Mouse (Mus musculus) CD4-positive helper T cell, adult 2 months (primary cell): ENCODE measurements around the gene Hapln1.

ENCODE experiments used
- DNase-seq: peaks from one replicate; pipeline ENCODE4 v3.0.0-alpha.2; 2012; ENCODE audit warnings: low read depth, missing footprints, low spot score

The Hapln1 gene

GRCm38 (mm10) chr13:89539205-89539886 is at the start of gene Hapln1:
Hapln1 (plus strand) TSS chr13:89539796.
- peak; percentile 9 for DNase-seq

DNA sequence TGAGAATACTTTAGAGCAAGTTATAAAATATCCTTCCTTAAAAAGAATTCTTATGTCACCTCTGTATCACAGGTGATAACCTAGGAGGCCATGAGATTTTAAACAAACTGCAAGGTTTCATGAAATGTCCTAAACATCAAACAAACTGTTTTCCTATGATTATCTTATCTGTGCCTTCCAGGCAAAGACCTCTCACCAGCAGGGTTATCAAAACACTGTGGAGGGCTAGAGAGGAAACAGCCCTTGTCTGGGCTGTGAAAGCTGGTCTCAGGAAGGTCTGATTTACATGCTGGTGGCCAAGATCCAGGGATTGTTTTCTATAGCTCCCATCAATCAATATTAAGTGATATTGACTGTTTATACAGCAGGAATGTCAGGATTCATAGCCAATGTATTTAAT is 46.4 kb upstream of the Hapln1 start:
- DNase-seq = no peak

DNA sequence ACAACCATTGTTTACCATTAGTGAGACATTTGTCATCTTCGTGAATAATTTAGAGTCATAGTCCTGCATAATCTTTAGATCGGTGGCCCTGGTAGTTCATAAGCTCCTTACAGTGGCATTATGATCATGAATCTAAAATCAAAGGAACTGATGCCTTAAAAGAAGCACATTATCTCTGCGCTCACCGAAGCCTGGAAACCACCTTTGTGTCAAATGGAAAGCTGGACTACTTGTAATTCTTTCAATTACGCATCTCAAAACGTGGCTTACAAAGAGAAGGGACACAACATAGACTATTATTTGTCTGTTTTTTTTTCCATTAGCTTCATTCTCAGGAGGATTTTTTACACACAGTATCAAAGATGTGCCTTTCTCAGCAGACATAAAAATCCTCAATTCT is 45.9 kb upstream of the Hapln1 start:
- peak; percentile 8 for DNase-seq

- DNase-seq = no peak
Measured at GRCm38 (mm10) chr13:89496569-89496968, 43.0 kb upstream of the Hapln1 start.

GRCm38 (mm10) chr13:89499419-89499818 is 40.2 kb upstream of the Hapln1 start:
- DNase-seq = no peak

DNA sequence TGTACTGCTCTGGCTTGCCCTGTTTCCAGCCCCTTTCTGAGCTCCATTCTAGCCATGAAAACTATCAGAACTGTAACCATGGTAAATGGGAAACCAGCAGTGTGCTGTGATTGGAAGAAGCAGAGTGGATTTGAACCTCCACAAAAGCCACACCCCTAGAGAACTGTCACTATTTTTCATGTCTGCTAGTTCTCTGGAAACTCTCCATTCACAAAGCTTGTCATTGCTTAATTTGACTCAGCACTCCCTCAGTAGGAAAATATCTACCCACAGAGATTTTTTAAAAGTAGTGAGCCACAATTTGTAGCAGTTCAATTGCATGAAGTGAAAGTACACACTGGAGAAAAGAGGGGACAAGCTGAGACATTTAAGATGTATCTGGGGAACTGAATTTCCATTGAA is 18.1 kb upstream of the Hapln1 start:
- DNase-seq = peak; percentile 32

GRCm38 (mm10) chr13:89528716-89529115 is 10.9 kb upstream of the Hapln1 start:
- no peak for DNase-seq

DNA sequence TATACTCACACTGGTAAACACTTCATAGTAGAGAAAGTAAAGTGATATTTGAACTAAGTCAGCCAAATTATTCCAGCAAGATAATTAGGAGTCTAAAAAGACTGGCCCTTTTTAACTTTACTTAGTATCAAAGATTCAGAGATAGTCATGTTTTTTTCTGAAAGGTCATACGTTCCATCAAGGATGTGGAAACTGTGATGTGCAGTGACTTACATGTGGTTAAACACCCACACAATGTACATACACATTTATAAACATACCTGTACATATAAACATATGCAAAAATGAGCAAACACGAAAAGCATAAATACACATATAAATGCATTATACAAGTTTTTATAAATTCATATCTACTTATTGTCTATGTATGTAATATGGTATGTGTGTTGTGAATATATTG is 9.2 kb upstream of the Hapln1 start:
- peak; percentile 32 for DNase-seq

- DNase-seq = no peak
Measured at GRCm38 (mm10) chr13:89539887-89540264, 280 bp downstream of the Hapln1 start.

DNA sequence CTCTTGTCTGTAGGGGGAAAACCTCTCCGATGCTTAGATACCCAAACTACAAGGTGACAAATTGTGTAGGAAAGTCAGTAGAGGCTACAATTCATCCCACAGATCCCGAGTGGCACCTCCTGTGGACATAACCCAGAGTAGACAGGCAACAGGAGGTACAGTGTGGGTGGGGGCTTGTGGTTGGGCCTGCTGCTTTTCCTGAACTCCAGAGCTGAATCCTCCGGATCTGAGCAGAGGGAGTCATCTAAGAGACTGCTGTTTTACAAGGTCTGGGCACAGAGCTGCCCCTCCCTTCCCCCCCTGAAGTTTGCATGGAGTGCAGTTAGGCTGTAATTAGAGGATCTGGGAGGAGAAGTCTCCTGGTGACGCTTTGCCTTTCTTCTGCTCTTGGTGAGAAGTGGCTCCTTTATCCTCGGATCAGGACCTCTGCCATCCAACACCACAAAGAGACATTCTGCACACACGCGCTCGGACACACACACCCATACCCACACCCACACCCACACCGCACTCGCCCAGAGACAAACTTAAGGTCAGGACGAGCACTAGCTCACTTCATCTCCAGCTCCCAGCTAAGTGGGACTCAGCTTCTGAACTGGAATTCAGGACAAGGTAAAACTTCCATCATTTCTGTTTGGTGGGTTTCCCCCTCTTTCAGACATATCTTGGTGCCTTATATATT is 846 bp downstream of the Hapln1 start:
- DNase-seq = no peak

DNA sequence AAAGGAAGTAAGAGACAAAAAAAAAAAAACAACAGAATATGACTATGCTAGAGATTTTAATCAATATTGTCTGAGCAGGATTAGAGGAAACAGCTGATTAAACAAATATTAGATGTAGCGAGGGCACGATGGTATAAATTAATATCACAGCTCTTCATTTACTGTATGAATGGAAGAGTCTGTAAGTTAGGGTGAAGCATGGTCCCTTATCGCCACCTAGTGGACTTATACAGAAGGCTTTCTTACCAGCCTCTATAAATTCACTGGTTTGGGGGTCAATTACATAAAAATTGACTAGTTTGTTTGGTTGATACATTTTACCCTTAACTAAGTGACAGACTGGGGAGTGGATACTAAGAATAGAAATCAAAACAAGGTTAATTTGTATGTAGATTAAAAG is 3.4 kb downstream of the Hapln1 start:
- DNase-seq = peak; percentile 68

- peak; percentile 13 for DNase-seq
Measured at GRCm38 (mm10) chr13:89548203-89548740, 8.7 kb downstream of the Hapln1 start.

- no peak for DNase-seq
Measured at GRCm38 (mm10) chr13:89549507-89549906, 9.9 kb downstream of the Hapln1 start.

DNA sequence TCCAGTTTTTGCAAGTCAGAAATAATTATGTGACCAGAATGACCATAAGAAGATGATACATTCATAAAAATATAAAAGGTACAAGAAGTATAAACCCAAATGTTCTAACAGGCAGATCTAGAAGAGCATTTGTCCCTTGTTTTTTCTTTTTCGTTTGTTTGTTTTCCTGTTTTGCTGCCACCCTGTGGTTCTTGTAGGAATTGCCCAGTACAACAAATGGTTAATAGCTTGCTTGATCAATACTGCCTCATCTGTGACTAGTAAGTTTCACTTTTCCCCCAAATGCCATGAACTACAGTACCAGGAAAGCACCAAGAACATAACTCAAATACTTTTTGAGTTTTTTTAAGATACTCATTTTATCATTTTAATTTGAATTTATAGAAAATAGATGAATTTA is 11.9 kb downstream of the Hapln1 start:
- DNase-seq = peak; percentile 10

DNA sequence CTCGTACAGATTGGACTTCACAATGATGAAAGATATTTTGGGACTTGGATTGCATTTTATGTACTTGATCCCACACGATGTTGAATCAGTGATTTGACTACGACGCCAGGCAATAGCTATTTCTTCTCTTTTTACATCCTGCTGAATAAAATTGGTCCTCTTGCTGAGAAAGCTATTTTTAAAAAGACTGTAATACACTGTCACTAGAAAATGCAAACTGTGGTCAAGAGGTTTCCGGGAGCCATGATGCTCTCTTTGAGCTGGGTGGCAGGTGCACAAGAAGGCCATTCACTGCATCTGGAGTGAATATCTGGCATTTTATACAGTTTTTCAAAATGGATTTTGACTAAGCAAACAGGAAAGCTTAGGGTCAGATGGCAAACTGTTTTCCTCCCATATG is 24.9 kb downstream of the Hapln1 start:
- DNase-seq = no peak

DNA sequence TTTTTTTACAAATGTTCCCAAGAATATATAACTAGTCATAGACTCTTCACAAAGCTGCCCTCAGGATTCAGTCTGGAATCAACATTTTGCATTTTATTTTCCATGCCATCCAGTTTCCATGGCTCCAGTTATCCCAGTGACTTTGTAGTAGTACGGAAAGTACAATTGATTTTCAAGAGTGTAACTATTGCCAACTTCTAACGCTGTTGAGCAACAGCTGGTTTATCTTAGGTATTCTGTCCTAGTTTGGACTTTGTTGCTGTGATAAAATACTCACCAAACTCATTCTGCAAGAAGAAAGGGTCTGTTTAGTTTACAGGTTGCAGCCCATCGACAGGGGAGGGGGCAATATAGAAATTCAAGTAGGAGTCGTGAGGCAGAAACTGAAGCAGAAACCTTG is 26.7 kb downstream of the Hapln1 start:
- DNase-seq = no peak

- DNase-seq = no peak
Measured at GRCm38 (mm10) chr13:89579115-89579514, 39.5 kb downstream of the Hapln1 start.

GRCm38 (mm10) chr13:89583138-89583746 is 43.6 kb downstream of the Hapln1 start:
- DNase-seq = no peak

- no peak for DNase-seq
Measured at GRCm38 (mm10) chr13:89583747-89584738, 44.4 kb downstream of the Hapln1 start.

- no peak for DNase-seq
Measured at GRCm38 (mm10) chr13:89585144-89585543, 45.5 kb downstream of the Hapln1 start.

GRCm38 (mm10) chr13:89595105-89595504 is 55.5 kb downstream of the Hapln1 start:
- no peak for DNase-seq
